Mouse (Mus musculus) hindbrain, embryonic 12.5 days (tissue): ENCODE data around the gene Olfr644. TPM values are rescaled to one million over a fixed set of nuclear protein-coding genes. Genes with fewer than 3 reads are reported as not detected.

Source experiments
- ATAC-seq: fragments of 200-750 bp; cut with Nextera tagmentation; 2 replicates; pipeline ENCODE4 v1.8.0; 2017; ENCODE audit warnings: moderate TSS enrichment; ENCODE audit not compliant: low FRiP score
- H3K27ac ChIP-seq: fragments of 300-500 bp; sonication (generic); 2 replicates; pipeline ENCODE4 v1.5.1; 2016; ENCODE audit warnings: mild to moderate bottlenecking
- H3K27me3 ChIP-seq: fragments of 300-500 bp; sonication (generic); 2 replicates; pipeline ENCODE4 v1.6.1; 2016; ENCODE audit warnings: mild to moderate bottlenecking
- H3K36me3 ChIP-seq: fragments of 300-500 bp; sonication (generic); 2 replicates; pipeline ENCODE4 v1.6.1; 2016; ENCODE audit warnings: mild to moderate bottlenecking
- H3K4me1 ChIP-seq: fragments of 300-500 bp; sonication (generic); 2 replicates; pipeline ENCODE4 v1.6.1; 2016
- H3K4me2 ChIP-seq: fragments of 300-500 bp; sonication (generic); replicated peaks from 2 replicates; pipeline ENCODE4 v1.6.1; 2016; ENCODE audit warnings: mild to moderate bottlenecking
- H3K4me3 ChIP-seq: fragments of 300-500 bp; sonication (generic); 2 replicates; pipeline ENCODE4 v1.5.1; 2016; ENCODE audit warnings: mild to moderate bottlenecking
- H3K9ac ChIP-seq: fragments of 300-500 bp; sonication (generic); 2 replicates; pipeline ENCODE4 v1.6.1; 2016; ENCODE audit warnings: mild to moderate bottlenecking, moderate library complexity
- H3K9me3 ChIP-seq: fragments of 300-500 bp; sonication (generic); replicated peaks from 2 replicates; pipeline ENCODE4 v1.6.1; 2016; ENCODE audit warnings: mild to moderate bottlenecking
- polyA plus RNA-seq: library from polyadenylated mRNA; unstranded; fragments of >200 nt; fragmentation: Nextera tagmentation; extraction: Ambion mirVana; gene quantifications from 2 replicates; pipeline ENCODE4 v1.2.1, GENCODE M21; 2016

Olfr644 gene
- polyA plus RNA-seq, 1 experiment from 2014 or later, result not detected

DNA sequence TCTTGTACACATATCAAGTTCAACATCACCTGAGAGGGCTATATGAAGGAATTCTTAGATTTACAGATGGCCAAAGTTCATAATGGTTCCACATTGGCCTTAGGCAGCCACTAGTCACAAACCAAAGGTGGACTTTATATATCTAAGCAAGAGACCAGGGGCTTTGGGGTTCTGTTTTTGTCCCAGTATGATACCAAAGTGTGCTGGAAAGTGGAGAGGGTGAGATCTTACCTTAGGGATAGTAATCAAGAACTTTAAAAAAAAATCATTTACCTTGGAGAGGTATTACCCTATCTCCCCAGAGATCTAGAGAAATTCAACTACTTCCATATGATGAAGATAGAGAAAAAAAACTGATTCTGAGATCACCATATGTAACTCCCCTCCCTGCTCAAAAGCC is 54.5 kb downstream of the Olfr644 start, which contains the start of gene Olfr639:
Gene Olfr639, minus strand, starts transcription at position 101 of the 400 bp plus-strand sequence.
- Histone ChIP-seq H3K4me3 (no peak within 1 kb of the TSS), H3K4me1 (no peaks in the 10 kb centered on the region), H3K27me3 (no peaks in the 10 kb centered on the region), H3K4me2 (no peak within 1 kb of the TSS), H3K9ac (no peak within 1 kb of the TSS), H3K9me3 (no peaks in the 10 kb centered on the region), H3K36me3 (no peaks in the 10 kb centered on the region), H3K27ac (no peak within 1 kb of the TSS)
- no peak for ATAC-seq

Other genes with a start within 250 kb of the Olfr644 start
- gene Hbb-bs, start 243.8 kb downstream of the Olfr644 start, polyA plus RNA-seq, result 613 and 772 TPM in 2 replicates
- not detected in 2 replicates for gene Hbb-bh2, start 231.3 kb downstream of the Olfr644 start, polyA plus RNA-seq
- 614 and 792 TPM in 2 replicates for gene Hbb-bh1, start 228.7 kb downstream of the Olfr644 start, polyA plus RNA-seq
- 8,282 and 10,510 TPM in 2 replicates for gene Hbb-y, start 218.7 kb downstream of the Olfr644 start, polyA plus RNA-seq
- not detected in 2 replicates for gene Olfr66, start 185.6 kb downstream of the Olfr644 start, polyA plus RNA-seq
- gene Olfr64, start 177.4 kb downstream of the Olfr644 start, polyA plus RNA-seq, result not detected in 2 replicates
- gene Olfr65, start 168.4 kb downstream of the Olfr644 start, polyA plus RNA-seq, result not detected in 2 replicates
- not detected in 2 replicates for gene Olfr631, start 143.0 kb downstream of the Olfr644 start, polyA plus RNA-seq
- not detected in 2 replicates for gene Olfr632, start 137.5 kb downstream of the Olfr644 start, polyA plus RNA-seq
- gene Olfr633, start 127.4 kb downstream of the Olfr644 start, polyA plus RNA-seq, result not detected in 2 replicates
- gene Olfr635, start 100.7 kb downstream of the Olfr644 start, polyA plus RNA-seq, result not detected in 2 replicates
- gene Olfr638, start 73.1 kb downstream of the Olfr644 start, polyA plus RNA-seq, result not detected in 2 replicates
- gene Olfr639, start 54.6 kb downstream of the Olfr644 start, polyA plus RNA-seq, result 0.04 TPM in 1 of 2 replicates, not detected in the other
- not detected in 2 replicates for gene Olfr640, start 46.3 kb downstream of the Olfr644 start, polyA plus RNA-seq
- not detected in 2 replicates for gene Olfr641, start 36.4 kb downstream of the Olfr644 start, polyA plus RNA-seq
- gene Olfr642, start 19.2 kb downstream of the Olfr644 start, polyA plus RNA-seq, result not detected in 2 replicates
- gene 4930516K23Rik, start 10.4 kb downstream of the Olfr644 start, polyA plus RNA-seq, result not detected in 2 replicates
- not detected in 2 replicates for gene Olfr645, start 13.6 kb upstream of the Olfr644 start, polyA plus RNA-seq
- not detected in 2 replicates for gene Olfr646, start 33.0 kb upstream of the Olfr644 start, polyA plus RNA-seq
- not detected in 2 replicates for gene Ubqln5, start 58.0 kb upstream of the Olfr644 start, polyA plus RNA-seq
- not detected in 2 replicates for gene Olfr643, start 65.5 kb upstream of the Olfr644 start, polyA plus RNA-seq
- not detected in 2 replicates for gene Ubqln3, start 71.4 kb upstream of the Olfr644 start, polyA plus RNA-seq
- not detected in 2 replicates for gene Ubqlnl, start 78.7 kb upstream of the Olfr644 start, polyA plus RNA-seq
- not detected in 2 replicates for gene Olfm5, start 93.0 kb upstream of the Olfr644 start, polyA plus RNA-seq
- gene Olfr648, start 111.5 kb upstream of the Olfr644 start, polyA plus RNA-seq, result 0.56 and 0.83 TPM in 2 replicates
- not detected in 2 replicates for gene Olfr649, start 124.1 kb upstream of the Olfr644 start, polyA plus RNA-seq
- 1.7 and 1.8 TPM in 2 replicates for gene Trim6, start 146.9 kb upstream of the Olfr644 start, polyA plus RNA-seq
- gene Trim34a, start 172.6 kb upstream of the Olfr644 start, polyA plus RNA-seq, result 0.90 and 1.4 TPM in 2 replicates
- 0.07 and 0.14 TPM in 2 replicates for gene Trim5, start 216.2 kb upstream of the Olfr644 start, polyA plus RNA-seq
- 3.4 and 4.2 TPM in 2 replicates for gene Trim12a, start 243.6 kb upstream of the Olfr644 start, polyA plus RNA-seq